Mouse (Mus musculus) ovary, postnatal 36 days (tissue): ENCODE data around the gene Smurf1.

ENCODE experiments used
- DNase-seq: peaks from one replicate; pipeline ENCODE4 v3.0.0; 2022; ENCODE audit warnings: low spot score, mixed read lengths

The Smurf1 gene

DNA sequence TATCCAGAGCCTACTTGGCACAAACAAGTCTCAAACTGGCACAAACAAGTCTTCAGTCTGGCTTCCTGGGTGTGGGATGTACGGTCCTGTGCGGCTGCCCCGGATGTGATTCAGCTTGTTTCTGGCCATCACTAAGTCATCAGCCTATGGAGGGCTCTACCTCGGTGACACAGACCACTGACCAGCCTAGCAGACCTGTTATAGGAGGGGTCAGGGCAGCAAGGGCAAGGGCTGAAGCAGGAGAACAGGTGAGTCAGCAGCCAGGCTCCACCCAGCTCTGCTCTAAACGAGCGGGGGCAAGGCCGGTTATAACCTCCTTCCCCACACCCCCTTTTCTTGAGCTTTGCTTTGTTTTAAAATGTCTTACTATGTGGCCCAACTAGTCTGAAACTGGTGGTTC lies 11.2 kb downstream of the Smurf1 start:
- no peak for DNase-seq

DNA sequence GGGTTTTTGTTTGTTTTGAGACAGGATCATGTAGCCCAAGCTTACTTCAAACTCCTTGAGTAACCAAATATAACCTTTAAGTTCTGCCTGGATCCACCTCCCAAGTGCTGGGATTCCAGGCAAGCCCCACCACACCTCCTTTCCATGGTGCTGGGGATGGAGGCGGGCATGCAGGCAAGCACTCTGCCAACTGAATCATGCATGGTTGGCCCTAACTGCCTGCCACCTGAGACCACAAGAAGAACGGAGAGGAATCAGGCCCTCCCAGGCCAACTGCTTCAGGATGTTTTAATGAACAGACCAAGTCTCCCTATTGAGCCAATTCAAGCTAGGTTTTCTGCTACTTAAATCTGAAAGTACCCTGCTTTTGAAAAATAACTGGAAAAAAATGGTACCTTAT lies 13.1 kb downstream of the Smurf1 start:
- DNase-seq = no peak

DNA sequence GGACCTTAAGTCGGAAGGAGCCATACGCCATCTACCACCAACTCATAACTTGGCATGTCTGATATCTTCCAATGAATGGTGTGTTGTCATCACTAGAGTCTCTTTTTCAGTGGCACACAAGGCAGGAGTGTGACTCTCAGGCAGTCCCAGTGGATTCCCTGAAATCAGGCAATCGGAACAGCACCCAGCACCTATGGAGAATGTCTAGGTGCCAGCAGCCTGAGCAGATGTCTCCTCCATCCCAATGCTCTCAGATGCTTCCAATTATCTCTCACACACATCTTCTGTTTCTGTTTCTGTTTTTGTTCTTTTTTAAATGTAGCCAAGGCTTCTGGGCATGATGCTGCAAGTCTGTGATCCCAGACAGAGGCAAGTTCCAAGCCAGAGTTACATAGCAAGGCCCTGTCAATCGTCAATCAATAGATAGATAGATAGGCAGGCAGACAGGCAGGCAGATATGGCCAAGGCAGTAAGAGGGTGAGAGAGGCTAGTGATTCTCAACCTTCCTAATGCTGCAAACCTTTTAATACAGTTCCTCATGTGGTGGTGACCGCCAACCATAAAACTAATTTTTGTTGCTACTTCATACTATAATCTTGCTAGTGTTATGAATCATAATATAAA lies 15.1 kb downstream of the Smurf1 start:
- DNase-seq = no peak

DNA sequence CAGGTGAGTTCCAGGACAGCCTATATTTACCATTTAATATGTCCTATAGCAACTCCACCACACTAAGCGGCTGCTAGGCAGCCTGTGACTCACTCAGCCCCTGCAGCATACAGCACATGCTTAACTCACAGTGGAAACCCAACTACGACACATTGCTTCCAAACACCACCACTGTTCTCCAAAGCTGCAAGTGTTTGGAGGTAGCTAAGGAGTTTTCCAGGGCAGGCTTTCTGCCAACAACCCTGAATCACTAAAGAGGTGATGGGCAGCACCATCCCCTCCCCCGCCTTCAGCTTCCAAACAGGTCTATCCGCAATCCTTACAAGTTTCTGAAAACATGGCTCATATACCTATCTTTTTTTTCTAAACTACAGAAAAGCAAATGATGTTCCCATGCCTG lies 15.8 kb downstream of the Smurf1 start:
- no peak for DNase-seq

DNA sequence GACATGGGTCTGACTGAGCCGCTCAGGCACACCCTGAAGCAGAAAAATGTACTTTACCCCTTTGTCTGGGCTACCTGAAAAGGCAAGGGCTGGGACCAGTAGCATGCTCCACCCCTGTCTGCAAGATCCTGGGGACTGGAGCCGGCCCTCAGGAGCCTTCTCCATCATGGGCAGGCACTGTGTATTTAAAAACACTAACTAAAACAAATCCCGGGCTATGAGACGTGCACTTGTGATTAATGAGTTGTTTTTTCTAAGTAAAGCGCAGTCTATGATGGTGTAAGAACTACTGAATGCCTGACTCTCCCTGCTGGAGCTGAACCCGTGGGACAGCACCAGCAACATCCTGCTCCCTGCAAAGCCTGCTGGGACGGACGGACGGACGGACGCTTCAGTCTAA lies 17.2 kb downstream of the Smurf1 start:
- no peak for DNase-seq

DNA sequence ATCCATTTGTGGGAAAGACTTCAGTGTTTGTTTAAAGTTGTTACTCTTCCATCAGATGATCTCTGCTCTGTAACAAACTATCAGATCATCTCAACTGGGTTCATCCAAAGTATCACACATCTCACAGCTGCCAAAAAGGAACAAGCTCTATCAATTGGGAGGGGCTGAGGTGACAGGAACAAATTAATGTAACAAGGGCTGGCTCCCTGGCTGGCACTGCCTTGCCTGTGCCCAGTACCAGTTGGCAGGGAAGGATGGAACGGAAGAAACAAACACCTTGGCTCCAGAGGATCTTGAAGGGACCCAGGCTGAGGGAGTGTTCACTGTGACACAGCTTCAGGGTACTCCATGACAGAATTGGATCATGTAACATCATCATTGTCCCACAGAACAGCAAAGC lies 17.6 kb downstream of the Smurf1 start:
- DNase-seq = no peak

DNA sequence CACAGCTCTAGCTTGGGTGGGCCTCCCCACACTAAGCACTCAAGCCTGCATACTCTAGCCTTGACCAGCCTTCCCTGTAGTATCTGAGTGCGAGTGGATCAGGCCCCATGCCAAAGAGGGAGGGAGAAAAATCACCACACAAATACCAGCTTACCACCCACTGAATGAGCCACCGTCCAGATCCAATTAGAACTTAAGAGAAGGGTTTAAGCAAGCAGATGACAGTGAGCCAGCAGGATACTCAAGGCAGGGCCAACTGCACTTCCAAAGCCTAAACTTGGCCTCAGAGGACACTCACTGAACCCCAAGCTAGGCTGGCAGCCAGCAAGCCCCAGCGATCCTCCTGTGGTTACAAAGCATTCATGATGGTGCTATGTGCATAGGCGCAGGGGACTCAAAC lies 19.6 kb downstream of the Smurf1 start:
- DNase-seq = peak; percentile 49

DNA sequence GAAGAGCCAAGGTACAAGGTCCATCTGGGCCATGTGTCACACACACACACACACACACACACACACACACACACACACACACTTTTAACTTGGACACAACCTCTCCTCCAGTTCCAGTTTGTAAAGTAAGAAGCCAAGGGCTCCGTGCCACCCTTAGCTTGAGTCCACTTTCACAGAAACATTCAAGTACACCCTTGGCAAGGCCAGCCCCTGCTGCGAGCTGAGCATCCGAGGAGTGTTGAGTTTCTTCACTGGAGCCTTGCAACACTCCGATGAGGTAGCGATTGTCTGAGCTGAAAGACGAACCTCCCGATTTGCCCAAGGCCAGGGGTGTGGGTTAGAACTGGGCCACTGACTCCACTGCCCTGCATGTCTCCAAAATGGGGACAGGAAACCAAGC lies 20.7 kb downstream of the Smurf1 start:
- no peak for DNase-seq

DNA sequence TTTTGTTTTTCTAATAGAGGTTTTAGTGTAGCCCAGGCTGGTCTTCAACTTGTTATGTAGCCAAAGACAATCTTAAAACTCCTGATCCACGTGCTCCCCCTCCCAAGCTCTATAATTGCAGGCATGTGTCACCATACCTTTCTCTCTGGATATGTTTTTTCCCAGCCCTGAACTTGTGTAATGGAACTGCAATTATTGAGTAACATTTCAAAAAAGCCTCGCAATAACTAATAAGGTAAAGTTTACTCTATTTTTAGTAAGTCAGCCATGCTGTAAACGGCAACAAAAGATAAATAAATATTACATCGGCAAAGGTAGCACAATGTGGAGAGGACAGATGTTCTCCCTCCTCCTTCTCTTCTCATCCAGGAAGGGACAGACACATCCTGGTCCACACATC lies 21.3 kb downstream of the Smurf1 start:
- DNase-seq = no peak

DNA sequence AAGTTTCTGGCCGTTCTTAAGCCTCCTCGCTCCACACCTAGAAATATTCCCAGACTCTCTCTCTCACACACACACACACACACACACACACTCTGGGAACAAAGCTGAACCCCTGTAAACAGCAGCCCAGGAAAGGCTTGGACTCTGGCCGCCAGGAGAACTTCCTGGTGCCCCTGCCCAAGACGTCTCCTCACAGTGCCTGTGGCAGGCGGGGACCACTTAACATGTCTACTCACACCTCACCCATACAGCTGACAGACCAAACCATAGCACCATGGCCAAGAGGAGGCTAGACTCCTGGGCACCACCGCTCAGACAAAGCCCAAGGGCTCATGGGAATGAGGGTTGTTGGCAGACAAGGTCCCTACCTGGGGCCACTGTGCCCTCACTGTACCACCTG lies 22.3 kb downstream of the Smurf1 start:
- DNase-seq = no peak

DNA sequence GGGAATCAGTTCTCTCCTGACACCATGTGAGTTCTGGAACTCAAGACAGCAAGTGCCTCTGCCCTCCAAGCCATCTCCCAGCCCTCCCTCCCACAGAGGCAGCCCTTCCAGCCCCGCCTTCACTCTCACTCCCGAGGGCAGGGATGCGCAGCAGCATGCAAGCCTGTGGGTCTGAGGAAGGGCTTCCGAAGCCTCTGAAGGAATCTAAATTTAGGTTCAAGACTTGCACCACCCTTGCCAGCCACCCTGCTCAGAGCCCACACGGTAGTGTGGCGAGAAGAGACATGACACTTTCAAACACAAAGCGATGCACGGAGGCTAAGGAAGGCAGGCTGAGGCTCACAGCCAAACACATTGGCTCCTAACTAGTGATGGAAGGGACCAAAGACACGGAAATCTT lies 23.2 kb downstream of the Smurf1 start:
- DNase-seq = no peak

DNA sequence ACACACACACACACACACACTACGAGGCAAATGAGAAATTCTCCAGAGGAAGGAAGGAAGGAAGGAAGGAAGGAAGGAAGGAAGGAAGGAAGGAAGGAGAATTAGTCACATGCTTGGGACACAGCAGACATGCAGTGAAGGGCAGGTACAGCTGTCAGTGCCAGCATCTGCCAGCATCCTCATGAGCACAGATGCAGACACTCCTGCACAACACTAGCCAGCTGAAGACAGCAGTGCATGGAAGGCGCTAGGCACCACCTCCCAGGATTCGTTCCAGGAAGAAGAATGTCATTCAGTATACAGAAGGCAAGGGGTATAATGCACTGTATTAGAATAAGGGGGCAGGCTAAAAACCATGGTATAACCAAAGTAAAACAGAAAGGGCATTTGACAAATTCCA lies 24.7 kb downstream of the Smurf1 start:
- no peak for DNase-seq

DNA sequence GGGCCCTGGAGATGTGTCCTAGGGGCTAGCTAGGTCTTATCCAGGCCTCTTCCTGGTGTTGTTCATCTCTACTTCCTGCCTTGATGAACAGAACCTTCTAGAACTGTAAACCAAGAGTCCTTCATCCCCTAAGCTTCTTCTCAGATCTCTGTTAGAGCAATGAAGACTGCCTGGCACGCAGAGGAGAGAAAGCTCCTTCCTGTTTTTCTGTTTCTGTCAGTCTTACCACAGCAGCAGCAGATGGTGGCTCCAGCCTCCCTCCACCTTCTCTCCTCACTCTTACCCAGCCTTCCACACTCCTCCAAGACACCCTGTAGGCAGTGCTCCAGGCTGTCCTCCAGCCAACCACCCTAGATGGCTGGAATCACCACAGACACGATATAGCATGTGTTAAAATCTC lies 28.3 kb downstream of the Smurf1 start:
- DNase-seq = no peak

DNA sequence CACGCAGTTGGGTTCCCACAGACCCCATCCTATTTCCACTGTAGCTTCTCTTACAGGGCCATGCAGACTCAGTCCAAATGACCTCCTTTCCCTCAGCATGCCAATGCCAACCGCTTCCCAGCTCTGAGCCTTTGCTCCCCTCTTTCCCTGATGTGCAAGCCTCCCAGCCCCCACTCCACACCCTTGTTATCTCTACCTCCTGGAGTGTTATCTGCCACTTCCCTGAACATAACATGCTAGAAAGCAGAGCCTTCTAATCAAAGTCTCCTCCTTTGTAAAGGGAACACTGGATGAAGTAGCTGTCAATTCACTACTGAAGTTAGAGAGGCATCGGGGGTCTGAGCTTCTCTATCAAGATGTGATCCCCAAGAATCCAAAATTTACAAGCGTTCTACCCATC lies 32.2 kb downstream of the Smurf1 start:
- no peak for DNase-seq

DNA sequence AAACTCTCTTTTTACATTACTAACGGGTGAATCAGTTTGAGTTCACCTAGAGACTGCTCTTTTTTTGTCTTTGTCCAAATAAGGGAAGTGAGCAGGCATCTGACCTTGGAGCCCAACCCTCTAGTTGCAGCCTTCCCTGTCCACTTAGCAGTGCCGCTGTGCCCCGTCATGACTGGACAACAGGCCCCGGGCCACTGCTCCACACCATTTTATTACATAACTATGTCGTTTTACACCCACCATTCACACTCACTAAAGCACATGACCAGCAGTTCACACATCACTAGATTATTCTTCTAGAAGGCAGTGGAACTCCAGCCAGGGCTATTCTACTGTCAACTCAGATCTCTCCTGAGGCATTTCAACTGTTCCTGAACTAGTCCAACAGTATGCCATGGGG lies 33.8 kb downstream of the Smurf1 start:
- DNase-seq = no peak

DNA sequence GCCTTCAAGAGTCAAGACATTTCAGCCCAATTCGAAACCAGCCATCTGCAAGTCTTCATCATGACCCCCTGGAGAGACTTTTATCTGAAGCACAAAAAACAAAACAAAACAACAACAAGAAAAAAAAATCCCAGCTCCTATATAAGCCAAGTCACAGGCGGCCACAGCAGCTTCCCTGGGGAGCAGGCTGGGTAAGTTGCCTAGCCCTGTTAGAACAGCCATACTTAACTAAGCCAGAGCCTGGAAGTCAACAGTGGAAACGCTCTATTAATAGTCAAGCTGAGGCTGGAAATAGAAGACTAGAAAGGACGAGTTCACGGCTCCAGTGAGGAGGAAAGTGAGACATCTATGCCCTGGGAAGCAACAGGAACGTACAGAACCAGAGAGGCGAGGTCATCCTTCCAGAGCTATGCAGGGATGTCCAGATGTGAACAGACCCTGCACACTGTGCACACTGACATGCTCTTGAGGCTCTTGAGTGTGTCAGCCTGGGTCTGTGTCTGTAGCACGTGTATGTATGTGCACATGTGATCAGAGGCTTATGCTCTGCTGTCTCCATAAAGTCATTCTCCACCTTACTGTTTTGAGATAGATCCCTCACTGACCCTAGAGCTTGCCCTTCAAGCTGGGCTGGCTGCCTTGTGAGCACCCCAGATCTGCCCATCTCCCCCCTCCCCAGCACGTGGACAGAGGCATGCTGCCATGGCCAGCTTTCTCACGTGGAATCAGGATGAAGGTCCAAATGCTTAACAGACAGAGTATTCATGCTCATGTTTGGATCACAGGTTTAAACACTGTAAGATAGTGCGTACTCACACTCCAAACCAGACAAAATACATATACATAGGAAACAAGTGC lies 36.6 kb downstream of the Smurf1 start:
- no peak for DNase-seq

DNA sequence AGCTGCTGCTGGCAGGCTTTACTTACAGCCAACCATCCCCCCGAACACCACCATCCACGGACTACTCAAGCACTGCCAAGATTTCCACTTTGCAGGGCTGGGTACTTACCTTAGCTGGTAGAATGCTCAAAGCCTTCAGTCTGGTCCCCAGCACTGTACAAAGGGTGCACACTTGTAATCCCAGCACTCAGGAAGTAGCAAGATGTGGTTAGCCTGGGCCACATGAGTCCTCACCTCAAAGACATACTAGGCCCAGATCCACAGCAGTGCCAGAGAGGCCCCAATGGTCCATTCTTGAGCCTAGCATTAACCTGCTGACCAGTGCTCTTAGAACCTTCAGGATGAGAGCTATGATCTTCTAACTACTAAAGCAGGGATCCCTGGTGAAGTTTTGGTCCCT lies 39.4 kb downstream of the Smurf1 start:
- DNase-seq = no peak

DNA sequence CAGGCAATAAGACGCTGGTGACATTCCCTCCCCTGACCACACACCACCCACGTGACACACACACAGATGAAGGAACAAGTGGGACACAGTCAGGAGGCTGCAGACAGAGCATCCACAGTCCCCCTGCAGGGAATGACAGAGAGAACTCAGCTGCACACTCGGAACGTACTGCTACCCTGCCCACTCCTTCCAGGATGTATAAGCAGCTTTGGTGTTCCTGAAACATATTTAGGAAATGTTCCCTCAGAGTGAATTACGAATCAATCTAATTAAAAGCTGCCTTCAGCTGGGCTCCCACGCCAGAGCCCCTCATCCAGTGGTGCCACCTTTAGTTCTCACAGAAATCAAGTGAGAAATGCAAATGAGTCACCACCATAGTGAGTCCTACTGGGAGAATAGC lies 42.3 kb downstream of the Smurf1 start:
- no peak for DNase-seq

DNA sequence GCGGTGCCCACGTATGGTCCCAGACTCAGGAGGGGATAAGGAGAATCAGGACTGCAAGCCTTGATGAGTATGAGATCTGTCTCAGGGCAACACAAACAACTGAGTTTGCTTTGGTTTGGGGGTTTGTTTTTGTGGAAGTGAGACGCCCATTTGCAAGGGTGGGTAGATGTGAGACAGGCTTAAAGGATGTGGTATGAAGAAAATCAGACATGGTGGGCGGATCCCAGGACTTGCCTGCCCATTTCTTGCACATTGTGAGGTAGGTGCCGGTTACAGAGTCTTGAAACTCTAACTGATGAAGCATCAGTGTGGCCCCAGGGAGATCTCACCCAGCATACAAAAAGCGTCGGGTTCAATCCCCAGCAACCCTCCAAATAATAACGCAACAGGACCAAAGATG lies 45.9 kb downstream of the Smurf1 start:
- no peak for DNase-seq

DNA sequence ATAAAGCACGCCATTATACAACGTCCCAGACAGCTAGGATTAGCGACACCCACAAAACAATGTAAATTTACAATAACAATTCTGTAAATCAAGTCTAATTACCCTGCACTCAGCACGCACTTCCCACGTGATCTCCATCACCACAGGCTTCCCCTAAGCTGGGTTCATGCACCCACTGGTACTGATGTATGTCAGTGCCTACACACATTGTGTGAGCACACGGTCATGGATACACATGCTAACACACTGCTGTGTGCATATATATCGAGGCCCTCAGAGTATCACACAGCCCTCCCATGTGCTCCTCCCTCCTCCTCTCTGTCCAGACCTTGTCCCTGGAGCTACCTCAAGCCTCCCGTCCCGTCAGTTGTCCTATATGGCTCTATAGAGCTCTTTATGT lies 46.5 kb downstream of the Smurf1 start:
- DNase-seq = no peak

DNA sequence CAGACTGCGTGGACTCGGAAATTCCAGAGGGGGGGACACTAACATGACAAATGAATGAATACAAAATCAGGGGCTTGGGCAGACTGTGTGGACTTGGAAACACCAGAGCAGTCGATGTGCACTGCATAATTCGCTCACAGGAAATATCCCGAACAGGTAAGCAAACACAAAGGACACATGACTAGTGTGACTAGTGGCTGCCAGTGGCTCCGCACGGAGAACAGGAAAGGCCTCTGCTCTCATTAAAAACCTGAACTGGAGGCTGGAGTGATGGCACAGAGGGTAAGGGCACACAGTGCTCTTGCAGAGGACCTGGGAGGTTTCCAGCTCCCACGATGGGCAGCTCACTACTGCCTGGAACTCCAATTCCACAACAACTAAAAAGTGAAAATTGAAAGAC lies 47.4 kb downstream of the Smurf1 start:
- DNase-seq = no peak

DNA sequence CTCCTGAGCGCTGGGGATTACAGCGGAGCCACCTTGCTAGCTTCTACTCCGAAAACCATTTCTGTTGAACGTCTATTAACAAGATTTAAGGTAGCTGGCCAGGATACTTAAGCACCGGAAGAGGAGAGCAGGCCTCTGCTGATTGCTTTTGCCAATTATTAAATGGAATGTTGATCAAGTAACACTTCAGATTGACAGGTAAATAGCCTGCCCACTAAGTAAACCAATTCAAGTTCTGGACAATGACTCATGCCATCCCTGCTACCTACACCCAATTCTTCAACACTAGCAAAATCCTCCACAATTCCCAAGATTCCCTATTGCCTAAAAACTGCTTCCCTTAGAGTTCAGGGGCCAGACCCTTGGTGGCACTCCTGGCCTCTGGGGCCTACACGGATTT lies 48.5 kb downstream of the Smurf1 start:
- DNase-seq = no peak

DNA sequence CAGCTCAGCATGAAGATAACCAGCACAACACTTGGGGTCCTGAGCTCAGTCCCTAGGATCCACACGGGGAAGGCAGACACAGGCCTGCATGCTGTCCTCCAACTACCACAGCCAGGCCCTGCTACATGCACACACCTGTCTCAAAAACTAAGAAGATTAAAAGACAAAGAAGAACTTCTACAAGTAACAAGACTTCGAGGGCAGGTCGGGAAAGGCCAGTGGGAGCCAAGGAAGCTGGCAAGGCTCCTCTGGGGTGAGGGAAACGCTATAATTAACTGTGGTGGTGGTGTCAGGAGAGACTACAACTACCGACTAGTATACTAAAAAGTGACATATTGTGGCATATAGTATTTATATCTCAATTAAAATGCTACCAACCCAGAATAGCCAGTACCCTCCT lies 49.8 kb downstream of the Smurf1 start:
- DNase-seq = no peak

DNA sequence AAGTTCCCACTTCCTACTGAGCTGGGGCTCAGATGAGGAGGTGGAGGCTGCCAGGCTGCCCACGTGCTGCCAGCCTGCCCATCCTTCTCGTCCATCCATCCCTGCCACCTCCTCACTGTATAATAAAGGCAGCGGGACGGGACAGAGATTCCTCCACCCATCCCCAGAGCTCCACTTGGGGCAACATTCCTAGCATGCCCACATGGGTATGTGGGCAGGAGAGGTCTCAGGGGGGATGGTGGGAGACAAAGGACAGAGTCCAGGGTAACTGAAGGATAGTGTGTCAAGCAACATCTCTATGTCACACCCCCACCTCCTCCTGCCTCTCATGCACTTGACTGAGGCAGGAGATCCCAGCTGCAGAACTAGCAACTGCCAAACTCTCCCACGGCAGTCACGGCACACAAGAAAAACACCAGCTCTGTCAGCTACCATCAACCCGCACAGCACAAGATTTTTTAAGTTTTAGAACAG lies 51.2 kb downstream of the Smurf1 start:
- DNase-seq = no peak
